Mouse (Mus musculus) brown adipose tissue, adult 24 weeks (tissue): ENCODE data around the gene Gdpd1. TPM values are rescaled to one million over a fixed set of nuclear protein-coding genes. Genes with fewer than 3 reads are reported as not detected.
A peak's percentile ranks its signal among the peaks of the same experiment; 100 is the strongest.

Experiments used
- H3K27ac ChIP-seq: fragments of 200-500 bp; replicated peaks from 2 replicates; pipeline ENCODE4 v1.5.1; 2012; ENCODE audit warnings: low read depth, mild to moderate bottlenecking, low read length
- H3K4me1 ChIP-seq: fragments of 200-500 bp; 2 replicates; pipeline ENCODE4 v1.6.1; 2012; ENCODE audit warnings: low read length, mixed read lengths; ENCODE audit not compliant: control insufficient read depth, insufficient read depth, insufficient read length
- H3K4me3 ChIP-seq: fragments of 200-500 bp; 2 replicates; pipeline ENCODE4 v1.5.1; 2012; ENCODE audit warnings: low read depth, mild to moderate bottlenecking, low read length, moderate library complexity; ENCODE audit not compliant: insufficient read depth
- polyA plus RNA-seq: library from polyadenylated mRNA; stranded (reverse); fragments of >200 nt; gene quantifications from 2 replicates; pipeline ENCODE4 v1.2.4, GENCODE M21; 2012; ENCODE audit not compliant: missing spikeins, insufficient read depth, insufficient read length

The Gdpd1 gene
- polyA plus RNA-seq, 1 experiment = 0.71 TPM

DNA sequence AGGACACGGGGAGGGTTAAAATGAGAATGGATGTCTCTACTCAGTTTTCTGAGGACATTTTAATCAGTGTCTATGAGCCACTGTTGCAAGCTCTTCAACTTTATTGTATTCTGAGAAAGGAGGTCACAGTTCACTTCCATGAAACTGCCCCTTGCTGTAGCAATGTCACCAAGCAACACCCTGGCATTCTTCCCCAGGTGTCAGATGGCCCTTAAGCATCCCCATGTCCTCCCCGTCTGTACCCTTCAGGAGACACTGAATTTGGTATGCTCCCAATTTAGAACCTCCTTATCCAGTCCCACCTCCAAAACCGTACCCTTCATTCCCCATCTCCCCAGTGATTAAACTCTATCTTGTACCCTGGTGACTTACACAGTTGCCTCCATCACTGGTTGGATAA is 88.9 kb downstream of the Gdpd1 start:
- H3K27ac ChIP-seq = peak overlapping the region; percentile 43
- peaks cover 37% of the 10 kb centered on the region for H3K4me1 ChIP-seq

More for the DNA sequence above, 88.9 kb downstream of the Gdpd1 start:
- H3K4me3 ChIP-seq = no peak overlapping the region

Other genes starting within 250 kb of the Gdpd1 start
- gene Ypel2, start 80.4 kb downstream of the Gdpd1 start, polyA plus RNA-seq = 9.6 and 11.2 TPM in 2 replicates
- gene Smg8, start 12.7 kb upstream of the Gdpd1 start, polyA plus RNA-seq = 5.2 and 5.4 TPM in 2 replicates
- gene Prr11, start 34.6 kb upstream of the Gdpd1 start, polyA plus RNA-seq = 0.67 TPM in 1 of 2 replicates, not detected in the other
- gene Ska2, start 35.2 kb upstream of the Gdpd1 start, polyA plus RNA-seq = 5.8 and 6.4 TPM in 2 replicates
- gene Trim37, start 53.0 kb upstream of the Gdpd1 start, polyA plus RNA-seq = 5.6 and 6.4 TPM in 2 replicates